Mouse (Mus musculus) kidney, postnatal 0 days (tissue): Measurements from ENCODE around the gene Stum. TPM values are rescaled to one million over a fixed set of nuclear protein-coding genes. Genes with fewer than 3 reads are reported as not detected.
A peak's percentile ranks its signal among the peaks of the same experiment; 100 is the strongest.
"Not testable (repeated sequence)": the region's sequence is repeated elsewhere in the genome, so short reads cannot be mapped to it uniquely, and the experiment has no call there.

ENCODE experiments used
- ATAC-seq: fragments of 200-750 bp; cut with Nextera tagmentation; replicated peaks from 2 replicates; pipeline ENCODE4 v1.8.0; 2017; ENCODE audit warnings: low read depth, moderate number of reproducible peaks, moderate TSS enrichment, moderate library complexity; ENCODE audit not compliant: low FRiP score
- DNase-seq: peaks from one replicate; pipeline ENCODE4 v3.0.0-alpha.2; 2016; ENCODE audit warnings: low spot score
- H3K27ac ChIP-seq: fragments of 300-500 bp; sonication (generic); 2 replicates; pipeline ENCODE4 v1.5.1; 2014; ENCODE audit warnings: mild to moderate bottlenecking
- H3K27me3 ChIP-seq: fragments of 300-500 bp; sonication (generic); 2 replicates; pipeline ENCODE4 v1.6.1; 2014; ENCODE audit warnings: low read length, mixed read lengths; ENCODE audit not compliant: insufficient read depth
- H3K36me3 ChIP-seq: fragments of 300-500 bp; sonication (generic); 2 replicates; pipeline ENCODE4 v1.6.1; 2014; ENCODE audit warnings: low read length, mixed read lengths; ENCODE audit not compliant: insufficient read depth
- H3K4me1 ChIP-seq: fragments of 300-500 bp; sonication (generic); replicated peaks from 2 replicates; pipeline ENCODE4 v1.6.1; 2014; ENCODE audit warnings: antibody characterized with exemption, low read length, mixed read lengths; ENCODE audit not compliant: insufficient read depth
- H3K4me2 ChIP-seq: fragments of 300-500 bp; sonication (generic); 2 replicates; pipeline ENCODE4 v1.6.1; 2014; ENCODE audit warnings: mild to moderate bottlenecking, low read length, moderate library complexity, mixed read lengths
- H3K4me3 ChIP-seq: fragments of 300-500 bp; sonication (generic); replicated peaks from 2 replicates; pipeline ENCODE4 v1.5.1; 2014; ENCODE audit warnings: low read depth, low read length
- H3K9ac ChIP-seq: fragments of 300-500 bp; sonication (generic); 2 replicates; pipeline ENCODE4 v1.6.1; 2014; ENCODE audit warnings: low read depth, low read length
- H3K9me3 ChIP-seq: fragments of 300-500 bp; sonication (generic); replicated peaks from 2 replicates; pipeline ENCODE4 v1.6.1; 2016; ENCODE audit warnings: low read length, inconsistent platforms, mixed read lengths
- CTCF ChIP-seq: IDR thresholded peaks from 2 replicates; pipeline ENCODE4 v1.5.1; 2016; ENCODE audit warnings: antibody characterized with exemption, low read depth, mild to moderate bottlenecking, moderate library complexity
- WGBS: fragments of 180-500 bp; shearing (Covaris S2); extraction: QIAGEN DNeasy Blood & Tissue Kit; methylation state at CpG from one replicate; pipeline ENCODE4 v1.1.7; 2014; 5-methylcytosine and 5-hydroxymethylcytosine counted together
- polyA plus RNA-seq: library from polyadenylated mRNA; unstranded; fragments of >200 nt; fragmentation: Nextera tagmentation; extraction: Ambion mirVana; gene quantifications from 2 replicates; pipeline ENCODE4 v1.2.1, GENCODE M21; 2015

Stum gene
- polyA plus RNA-seq, 1 experiment from 2014 or later: 1.0 TPM

DNA sequence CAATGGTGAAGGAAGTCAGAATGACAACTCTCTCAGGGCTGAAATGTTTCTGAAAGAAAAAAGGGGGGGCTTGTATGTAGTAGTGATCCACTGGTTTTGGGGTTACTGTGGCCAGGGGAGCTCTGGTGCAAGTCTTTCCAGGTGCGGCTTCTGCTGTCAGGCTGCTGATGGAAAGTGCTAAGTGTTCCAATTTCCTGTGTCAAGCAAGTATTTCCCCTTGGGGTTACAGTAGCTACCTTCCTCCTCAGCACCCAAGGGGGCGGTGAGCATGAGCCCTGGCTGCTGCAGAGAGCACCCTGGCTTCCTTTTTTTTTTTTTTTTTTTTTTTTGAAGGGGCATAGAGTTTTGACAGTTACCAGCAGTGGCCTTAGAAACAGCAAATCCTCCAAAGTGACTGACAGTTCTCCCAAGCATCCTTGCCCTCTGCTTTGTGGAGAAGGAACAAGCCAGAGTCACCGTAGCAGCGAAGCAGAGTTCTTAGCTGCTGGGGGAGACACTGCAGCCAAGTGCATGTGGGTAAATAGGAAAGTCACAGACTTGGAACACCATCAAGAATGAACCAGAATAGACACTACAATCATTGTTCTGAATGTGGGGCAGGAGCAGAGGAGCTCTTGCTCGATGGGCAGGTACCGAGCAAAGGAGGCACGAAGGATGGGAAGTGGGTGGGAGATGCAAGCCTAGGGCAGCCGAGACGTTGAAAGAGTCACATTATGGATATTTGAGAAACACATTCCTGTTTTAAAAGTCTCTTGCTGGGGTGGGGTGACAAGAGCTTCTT lies 90.1 kb downstream of the Stum start:
- Histone ChIP-seq H3K27me3 (no peaks in the 10 kb centered on the region), H3K4me1 (peaks cover 8% of the 10 kb centered on the region; the same call in 1 of the 2 replicates), H3K4me2 (no peak overlapping the region), H3K9me3 (no peaks in the 10 kb centered on the region), H3K9ac (no peak overlapping the region), H3K36me3 (no peaks in the 10 kb centered on the region), H3K4me3 (no peak overlapping the region), H3K27ac (peak overlapping the region; percentile 65)
- no peak for TF ChIP-seq CTCF
- WGBS: 71% methylated on average over 9 of the region's 9 CpGs
- ATAC-seq (no peak), DNase-seq (no peak)

DNA sequence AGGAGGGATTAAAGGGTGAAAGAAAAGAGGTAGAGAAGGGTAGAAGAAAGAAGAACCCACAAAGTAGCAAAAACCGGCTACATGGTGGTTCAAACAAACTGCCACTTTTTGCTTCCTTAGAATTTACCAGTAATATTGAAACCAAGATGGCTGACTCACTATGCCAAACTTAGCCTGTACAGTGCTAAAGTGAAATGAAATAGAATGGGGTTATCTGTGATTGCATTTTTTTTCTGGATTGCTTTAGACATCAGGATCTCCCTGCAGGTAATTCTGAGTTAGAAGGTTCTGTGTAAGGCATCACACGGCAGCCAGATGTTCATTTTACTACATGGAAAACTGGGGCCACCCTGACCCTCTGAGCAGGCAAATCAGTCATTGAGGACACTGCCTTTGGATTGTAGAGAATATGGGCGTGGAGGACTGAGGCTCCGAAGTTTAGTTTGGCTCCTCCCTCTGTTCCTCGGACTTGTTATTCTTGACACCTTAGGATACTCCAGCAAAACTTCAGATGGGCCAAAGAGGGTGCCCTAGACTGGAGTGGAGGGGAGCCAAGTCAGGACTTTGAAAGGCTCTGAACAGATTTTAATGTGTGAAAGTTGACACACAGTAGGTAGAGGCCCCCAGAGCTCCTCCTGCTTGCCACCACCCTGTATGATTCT lies 91.0 kb downstream of the Stum start:
- Histone ChIP-seq H3K9ac (no peak overlapping the region), H3K4me1 (peaks cover 4% of the 10 kb centered on the region; the same call in 1 of the 2 replicates), H3K27ac (0 out of 2 replicates have a peak overlapping the region, but pooled peaks have one; percentile 65), H3K36me3 (no peaks in the 10 kb centered on the region), H3K27me3 (no peaks in the 10 kb centered on the region), H3K9me3 (no peaks in the 10 kb centered on the region), H3K4me3 (no peak overlapping the region), H3K4me2 (no peak overlapping the region)
- ATAC-seq (no peak), DNase-seq (no peak)
- TF ChIP-seq CTCF: no peak
- 62% methylated on average over 5 of the region's 5 CpGs for WGBS

DNA sequence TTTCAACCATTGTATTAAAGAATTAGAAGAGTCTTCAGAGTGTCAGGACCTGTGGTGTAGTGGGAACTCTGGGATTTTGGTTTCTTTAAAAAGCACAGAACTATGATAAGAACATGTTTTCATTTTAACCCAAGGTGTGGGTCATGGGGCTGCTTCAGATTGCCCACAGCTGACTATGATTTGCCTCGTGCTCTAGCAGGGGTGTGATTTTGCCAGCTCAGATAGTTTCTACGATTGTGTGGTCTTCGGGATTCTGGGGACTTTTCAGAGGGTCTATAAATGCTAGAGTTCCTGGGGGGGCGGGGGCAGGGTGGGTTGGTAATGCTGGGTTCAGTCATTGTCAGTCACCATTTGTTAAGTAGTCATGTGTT lies 91.7 kb downstream of the Stum start:
- Histone ChIP-seq H3K27ac (no peak overlapping the region), H3K9me3 (no peaks in the 10 kb centered on the region), H3K27me3 (no peaks in the 10 kb centered on the region), H3K4me2 (no peak overlapping the region), H3K4me3 (no peak overlapping the region), H3K4me1 (peaks cover 4% of the 10 kb centered on the region), H3K36me3 (no peaks in the 10 kb centered on the region), H3K9ac (no peak overlapping the region)
- no peak for ATAC-seq
- WGBS: 79% methylated on average over 4 of the region's 4 CpGs
- TF ChIP-seq CTCF: no peak
- no peak for DNase-seq

GRCm38 (mm10) chr1:180390746-180391574 lies 92.3 kb downstream of the Stum start:
- Histone ChIP-seq H3K9me3 (no peaks in the 10 kb centered on the region), H3K27me3 (no peaks in the 10 kb centered on the region), H3K27ac (no peak overlapping the region), H3K4me2 (no peak overlapping the region), H3K4me3 (no peak overlapping the region), H3K36me3 (no peaks in the 10 kb centered on the region), H3K4me1 (peaks cover 4% of the 10 kb centered on the region), H3K9ac (no peak overlapping the region)
- DNase-seq (no peak), ATAC-seq (no peak)
- TF ChIP-seq CTCF: no peak
- WGBS: 76% methylated on average over 10 of the region's 10 CpGs

DNA sequence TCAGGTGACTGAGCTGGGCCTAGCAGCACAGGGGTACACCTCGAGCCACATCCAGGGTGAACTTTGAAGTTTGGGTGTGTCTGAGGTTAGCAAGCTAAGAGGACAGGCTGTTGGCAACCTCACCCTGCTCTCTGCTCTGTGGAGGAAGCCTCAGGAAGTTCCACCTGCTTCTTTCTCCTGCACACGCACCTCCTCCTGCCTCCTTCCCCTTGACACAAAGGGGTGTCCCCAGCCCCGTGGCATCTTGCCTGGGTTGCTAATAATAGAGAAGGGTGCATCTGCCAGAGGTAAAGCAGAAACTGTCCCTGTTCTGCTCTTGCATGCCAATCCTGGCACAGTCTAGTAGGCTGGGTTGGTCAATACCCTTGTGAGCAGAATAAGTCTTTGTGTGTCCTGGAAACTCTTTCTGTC lies 93.0 kb downstream of the Stum start:
- H3K9me3 ChIP-seq: no peaks in the 10 kb centered on the region
- DNase-seq (no peak), ATAC-seq (no peak)
- no peak overlapping the region for H3K4me3 ChIP-seq
- H3K4me1 ChIP-seq: peaks cover 4% of the 10 kb centered on the region
- 71% methylated on average over 3 of the region's 3 CpGs for WGBS
- no peak overlapping the region for H3K9ac ChIP-seq
- H3K27ac ChIP-seq: no peak overlapping the region
- H3K36me3 ChIP-seq: no peaks in the 10 kb centered on the region
- H3K27me3 ChIP-seq: no peaks in the 10 kb centered on the region
- no peak for TF ChIP-seq CTCF
- H3K4me2 ChIP-seq: no peak overlapping the region

DNA sequence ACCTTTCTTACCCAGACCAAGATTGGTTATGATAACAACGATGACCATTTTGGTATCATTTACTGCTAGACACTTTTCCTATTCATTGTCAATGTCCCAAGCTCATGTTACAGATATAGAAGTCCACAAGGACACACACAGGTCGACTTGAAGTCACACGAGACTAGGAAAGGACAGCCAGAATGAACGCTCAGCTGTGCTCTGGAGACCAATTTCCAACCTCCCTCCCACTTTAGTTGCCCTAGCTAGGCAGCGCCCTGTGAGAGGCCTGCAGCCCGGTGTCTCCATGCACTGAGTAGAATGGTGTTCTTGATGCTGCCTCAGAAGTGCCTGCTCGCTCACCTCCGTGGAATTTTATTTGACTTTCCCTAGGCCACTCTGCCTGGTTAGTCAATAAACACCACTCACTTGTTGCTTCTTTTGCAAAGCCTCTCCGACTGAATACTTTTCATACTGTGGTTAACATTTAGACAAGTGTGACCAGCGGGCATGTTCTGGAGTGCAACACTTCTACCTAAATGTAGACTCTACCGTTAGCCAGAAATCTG lies 94.0 kb downstream of the Stum start:
- DNase-seq, H3K4me3 ChIP-seq, ATAC-seq, H3K4me2 ChIP-seq, H3K9me3 ChIP-seq, H3K27me3 ChIP-seq, H3K4me1 ChIP-seq, H3K36me3 ChIP-seq, H3K9ac ChIP-seq: not testable (repeated sequence)
- H3K27ac ChIP-seq: 0 out of 2 replicates have a peak overlapping the region, but pooled peaks have one; percentile 15
- WGBS: 81% methylated on average over 11 of the region's 11 CpGs
